Mouse (Mus musculus) gastrocnemius, postnatal 4 days (tissue): ENCODE measurements around the gene Shox2. TPM values are rescaled to one million over a fixed set of nuclear protein-coding genes. Genes with fewer than 3 reads are reported as not detected.
A peak's percentile ranks its signal among the peaks of the same experiment; 100 is the strongest.

ENCODE experiments used
- DNase-seq, 2 experiments: peaks; one replicate each; pipeline ENCODE4 v3.0.0; 2021 to 2022; ENCODE audit warnings: low spot score in 2 of 2, mixed read lengths in 2 of 2
- long read RNA-seq, 2 experiments: library from polyadenylated mRNA; stranded (forward); transcript quantifications; one replicate each; pipeline ENCODE4 v2.0.0; 2021
- total RNA-seq, 2 experiments: library from RNA; stranded (reverse); gene quantifications; 2 replicates each; pipeline ENCODE4 v1.2.3; 2021

Shox2 gene
- total RNA-seq: 10 to 100 TPM; 14.2 to 14.6 TPM
- long read RNA-seq, experiment 1, transcript Shox2-203 (5 exons, 2,645 nt): major isoform, 18 of 20 reads
- long read RNA-seq, experiment 1, partial matches to known transcripts: 0 of 20 reads
- long read RNA-seq, experiment 1, other reads (novel, unspliced or antisense): 1 of 20 reads
- long read RNA-seq, experiment 2, transcript Shox2-203 (5 exons, 2,645 nt): major isoform, 7 of 12 reads
- long read RNA-seq, experiment 2, partial matches to known transcripts: 0 of 12 reads
- long read RNA-seq, experiment 2, other reads (novel, unspliced or antisense): 2 of 12 reads

- peak in 1 of 2 experiments; percentile 25 for DNase-seq
These were observed at the start of gene Shox2 for GRCm38 (mm10) chr3:66981706-66982105. Shox2 (minus strand) TSS chr3:66981771.

GRCm38 (mm10) chr3:66996820-66997219 is 15.2 kb upstream of the Shox2 start:
- DNase-seq: no peak

GRCm38 (mm10) chr3:66986287-66986560 is 4.7 kb upstream of the Shox2 start:
- DNase-seq: no peak

GRCm38 (mm10) chr3:66985539-66986286 is 4.1 kb upstream of the Shox2 start:
- peak; percentile 40 to 81 for DNase-seq

GRCm38 (mm10) chr3:66983481-66983880 is 1.9 kb upstream of the Shox2 start:
- DNase-seq: no peak

- DNase-seq: peak; percentile 24 to 50
These were observed 775 bp upstream of the Shox2 start for GRCm38 (mm10) chr3:66982181-66982911.

GRCm38 (mm10) chr3:66981101-66981661 is 390 bp downstream of the Shox2 start, which contains the start of gene Rsrc1:
Rsrc1 (plus strand) TSS chr3:66981390.
- peak; percentile 44 to 68 for DNase-seq

GRCm38 (mm10) chr3:66980111-66980975 is 1.2 kb downstream of the Shox2 start:
- no peak for DNase-seq

GRCm38 (mm10) chr3:66979491-66979890 is 2.1 kb downstream of the Shox2 start:
- no peak for DNase-seq

GRCm38 (mm10) chr3:66978457-66979381 is 2.9 kb downstream of the Shox2 start:
- peak; percentile 21 to 51 for DNase-seq

- peak in 1 of 2 experiments; percentile 12 for DNase-seq
These were observed 3.6 kb downstream of the Shox2 start for GRCm38 (mm10) chr3:66977811-66978456.

GRCm38 (mm10) chr3:66976889-66977615 is 4.5 kb downstream of the Shox2 start:
- DNase-seq: no peak

- DNase-seq: no peak
These were observed 7.1 kb downstream of the Shox2 start for GRCm38 (mm10) chr3:66974501-66974900.

- peak; percentile 27 to 44 for DNase-seq
These were observed 8.1 kb downstream of the Shox2 start for GRCm38 (mm10) chr3:66973391-66973943.

GRCm38 (mm10) chr3:66972191-66972950 is 9.2 kb downstream of the Shox2 start:
- no peak for DNase-seq

GRCm38 (mm10) chr3:66970661-66971331 is 10.8 kb downstream of the Shox2 start:
- DNase-seq: peak in 1 of 2 experiments; percentile 24

- DNase-seq: no peak
These were observed 11.3 kb downstream of the Shox2 start for GRCm38 (mm10) chr3:66970261-66970660.
